Mouse (Mus musculus) testis, postnatal 10 days (tissue): ENCODE results near the gene 9230112D13Rik.

Source experiments
- DNase-seq: peaks from one replicate; pipeline ENCODE4 v3.0.0; 2021; ENCODE audit warnings: low spot score

The 9230112D13Rik gene

GRCm38 (mm10) chr14:34499664-34500063 is 22.9 kb downstream of the 9230112D13Rik start:
- no peak for DNase-seq

GRCm38 (mm10) chr14:34497346-34497745 is 25.3 kb downstream of the 9230112D13Rik start:
- DNase-seq, result no peak

GRCm38 (mm10) chr14:34493682-34494081 is 28.9 kb downstream of the 9230112D13Rik start:
- DNase-seq, result no peak

- DNase-seq, result no peak
Observed at GRCm38 (mm10) chr14:34492688-34493087, 29.9 kb downstream of the 9230112D13Rik start.

- no peak for DNase-seq
Observed at GRCm38 (mm10) chr14:34490965-34491364, 31.6 kb downstream of the 9230112D13Rik start.

- no peak for DNase-seq
Observed at GRCm38 (mm10) chr14:34489928-34490327, 32.7 kb downstream of the 9230112D13Rik start.

GRCm38 (mm10) chr14:34486169-34486568 is 36.4 kb downstream of the 9230112D13Rik start:
- no peak for DNase-seq

GRCm38 (mm10) chr14:34483469-34484341 is 38.9 kb downstream of the 9230112D13Rik start:
- DNase-seq, result no peak

GRCm38 (mm10) chr14:34471591-34471990 is 51.0 kb downstream of the 9230112D13Rik start:
- DNase-seq, result no peak

GRCm38 (mm10) chr14:34466291-34466690 is 56.3 kb downstream of the 9230112D13Rik start:
- no peak for DNase-seq
